In genomic region chrX:95443390-95443789, GRCm38 (mm10) we compare ENCODE assay signal across 7 mouse cellular contexts. TPM values are rescaled to one million over a fixed set of nuclear protein-coding genes. Genes with fewer than 3 reads are reported as not detected.
A peak's percentile ranks its signal among the peaks of the same experiment; 100 is the strongest.
DNase-seq lines count a peak whose midpoint lies in the region; ATAC-seq and TF ChIP-seq lines count a peak whose summit lies in the region.

No protein-coding gene starts in this region.

- WGBS in embryonic facial prominence, embryonic 13.5 days = 29% methylated on average over 12 of the region's 12 CpGs
- WGBS in hindbrain, embryonic 12.5 days = 32% methylated on average over 12 of the region's 12 CpGs
- 27% methylated on average over 12 of the region's 12 CpGs for WGBS in midbrain, embryonic 15.5 days

- no peaks in the 10 kb centered on the region for H3K9me3 ChIP-seq in embryonic facial prominence, embryonic 13.5 days
- no peaks in the 10 kb centered on the region for H3K9me3 ChIP-seq in hindbrain, embryonic 12.5 days (replicated peaks)
- H3K9me3 ChIP-seq in midbrain, embryonic 15.5 days = no peaks in the 10 kb centered on the region

- no peaks in the 10 kb centered on the region for H3K27me3 ChIP-seq in testis, adult 2 months (ENCODE audit: control insufficient read depth, insufficient read depth, low read length)
- peaks cover 4% of the 10 kb centered on the region; the same call in 1 of the 2 replicates for H3K27me3 ChIP-seq in embryonic facial prominence, embryonic 13.5 days
- H3K27me3 ChIP-seq in hindbrain, embryonic 12.5 days = no peaks in the 10 kb centered on the region
- H3K27me3 ChIP-seq in midbrain, embryonic 15.5 days (replicated peaks) = no peaks in the 10 kb centered on the region

- peak overlapping the region; percentile 86 for H3K4me3 ChIP-seq in testis, adult 2 months (ENCODE audit: control insufficient read depth, low read depth, low read length)
- peak overlapping the region; percentile 57 for H3K4me3 ChIP-seq in embryonic facial prominence, embryonic 13.5 days
- peak overlapping the region; percentile 55 for H3K4me3 ChIP-seq in hindbrain, embryonic 12.5 days
- H3K4me3 ChIP-seq in midbrain, embryonic 15.5 days = peak overlapping the region; percentile 64

- TF ChIP-seq POLR2A in testis, adult 2 months (IDR thresholded peaks at IDR 0.05; ENCODE audit: control insufficient read depth, low read depth, low read length) = no peak

- no peaks in the 10 kb centered on the region for H3K36me3 ChIP-seq in testis, adult 2 months (ENCODE audit: control insufficient read depth, insufficient read depth, low read length)
- H3K36me3 ChIP-seq in embryonic facial prominence, embryonic 13.5 days = no peaks in the 10 kb centered on the region
- H3K36me3 ChIP-seq in hindbrain, embryonic 12.5 days = no peaks in the 10 kb centered on the region
- H3K36me3 ChIP-seq in midbrain, embryonic 15.5 days (replicated peaks) = no peaks in the 10 kb centered on the region

- peak overlapping the region; percentile 65 for H3K4me2 ChIP-seq in embryonic facial prominence, embryonic 13.5 days
- peak overlapping the region; percentile 57 for H3K4me2 ChIP-seq in hindbrain, embryonic 12.5 days (replicated peaks)
- peak overlapping the region; percentile 62 for H3K4me2 ChIP-seq in midbrain, embryonic 15.5 days

- peak overlapping the region; percentile 70 for H3K9ac ChIP-seq in embryonic facial prominence, embryonic 13.5 days
- peak overlapping the region; percentile 67 for H3K9ac ChIP-seq in hindbrain, embryonic 12.5 days
- peak overlapping the region; percentile 65 for H3K9ac ChIP-seq in midbrain, embryonic 15.5 days

- DNase-seq in testis, postnatal 10 days (ENCODE audit: low spot score) = no peak

- H3K4me1 ChIP-seq in testis, adult 2 months (ENCODE audit: control insufficient read depth, insufficient read depth, low read length) = peaks cover 6% of the 10 kb centered on the region
- peaks cover 12% of the 10 kb centered on the region for H3K4me1 ChIP-seq in embryonic facial prominence, embryonic 13.5 days
- H3K4me1 ChIP-seq in hindbrain, embryonic 12.5 days = peaks cover 13% of the 10 kb centered on the region
- peaks cover 17% of the 10 kb centered on the region for H3K4me1 ChIP-seq in midbrain, embryonic 15.5 days

- peak overlapping the region; percentile 44; the same call in 1 of the 2 replicates for H3K27ac ChIP-seq in testis, adult 2 months (ENCODE audit: control insufficient read depth, insufficient read depth, low read depth, low read length)
- peak overlapping the region; percentile 88; the same call in 1 of the 2 replicates for H3K27ac ChIP-seq in embryonic facial prominence, embryonic 13.5 days
- peak overlapping the region; percentile 76 for H3K27ac ChIP-seq in hindbrain, embryonic 12.5 days
- peak overlapping the region; percentile 83 for H3K27ac ChIP-seq in midbrain, embryonic 15.5 days

- no peak for TF ChIP-seq CTCF in testis, adult 2 months (IDR thresholded peaks at IDR 0.05; ENCODE audit: control insufficient read depth, insufficient read depth, insufficient replicate concordance, low read depth, low read length)

- no peak for ATAC-seq in embryonic facial prominence, embryonic 13.5 days (ENCODE audit: insufficient number of reproducible peaks, insufficient read depth, low FRiP score, low TSS enrichment, low read depth)
- peak; percentile 23 for ATAC-seq in hindbrain, embryonic 12.5 days (ENCODE audit: low FRiP score)
- 0 out of 2 replicates have a peak, but pooled peaks have one; percentile 0 for ATAC-seq in midbrain, embryonic 15.5 days (replicated peaks)
- ATAC-seq in activated CD4-positive, CD25-positive, alpha-beta regulatory T cell, adult 4 months = no peak
- no peak for ATAC-seq in granulocyte monocyte progenitor cell, adult 5-6 weeks (replicated peaks; ENCODE audit: poor library complexity, severe bottlenecking)

RNA-seq across cellular contexts. Expression of gene Amer1, which starts 1.3 kb away (rescaled TPM):
- 0.77 and 0.81 TPM in 2 replicates for polyA plus RNA-seq in testis, adult 2 months (2012; rRNA removed)
- 13.4 and 13.9 TPM in 2 replicates for polyA plus RNA-seq in embryonic facial prominence, embryonic 13.5 days (2015; fragmentation: Nextera tagmentation; extraction: Ambion mirVana)
- polyA plus RNA-seq in hindbrain, embryonic 12.5 days (2016; fragmentation: Nextera tagmentation; extraction: Ambion mirVana) = 11.9 and 12.3 TPM in 2 replicates
- polyA plus RNA-seq in midbrain, embryonic 15.5 days (2015; fragmentation: Nextera tagmentation; extraction: Ambion mirVana) = 13.0 and 13.3 TPM in 2 replicates
- 1 to 10 TPM; 4.1 to 5.4 TPM for polyA plus RNA-seq in activated CD4-positive, CD25-positive, alpha-beta regulatory T cell, adult 4 months (2017; shearing (Covaris generic))
- 7.8 and 10.2 TPM in 2 replicates for total RNA-seq in granulocyte monocyte progenitor cell, adult 5-6 weeks (2014; fragmentation: Nextera tagmentation)
- 7.8 and 8.1 TPM in 2 replicates for total RNA-seq in granulocyte monocyte progenitor cell, adult 5-6 weeks (2017)

Comparison
In these comparisons a context has a peak if more than half of its experiments do, and no peak if none do; other contexts are left out.
1. ATAC-seq: peak in hindbrain, embryonic 12.5 days (single experiment) and midbrain, embryonic 15.5 days (single experiment); none in embryonic facial prominence, embryonic 13.5 days (single experiment), activated CD4-positive, CD25-positive, alpha-beta regulatory T cell, adult 4 months (single experiment) and granulocyte monocyte progenitor cell, adult 5-6 weeks (single experiment).
2. Peak in every context shown above with its lines, with median percentiles within 50 percentile points of each other: H3K27ac ChIP-seq, H3K4me3 ChIP-seq, H3K4me2 ChIP-seq and H3K9ac ChIP-seq.